Mouse (Mus musculus) layer of hippocampus, postnatal 36 days (tissue): ENCODE data around the gene Ube2f. TPM values are rescaled to one million over a fixed set of nuclear protein-coding genes. Genes with fewer than 3 reads are reported as not detected.

Experiments
- total RNA-seq, 2 experiments: library from RNA; stranded (reverse); gene quantifications; 2 replicates each; pipeline ENCODE4 v1.2.3; 2021

Ube2f gene
- total RNA-seq, 2 experiments from 2014 or later, result 53.1 to 57.9 TPM

Other genes with a start within 250 kb of the Ube2f start
- gene Rbm44, start 105.2 kb upstream of the Ube2f start, total RNA-seq, result not detected
- 10 to 100 TPM; 60.8 to 65.0 TPM for gene Ramp1, start 70.5 kb upstream of the Ube2f start, total RNA-seq
- 10 to 100 TPM; 19.8 to 22.3 TPM for gene Scly, start 48.0 kb downstream of the Ube2f start, total RNA-seq
- gene Espnl, start 71.8 kb downstream of the Ube2f start, total RNA-seq, result under 1 TPM in 1 of 2 experiments, not detected in 1; 0.07 TPM
- gene Klhl30, start 100.7 kb downstream of the Ube2f start, total RNA-seq, result not detected
- not detected for gene Erfe, start 116.1 kb downstream of the Ube2f start, total RNA-seq
- gene Ilkap, start 148.5 kb downstream of the Ube2f start, total RNA-seq, result 10 to 100 TPM; 65.3 to 70.8 TPM
- gene Hes6, start 163.7 kb downstream of the Ube2f start, total RNA-seq, result 10 to 100 TPM; 14.1 to 15.2 TPM
- gene Per2, start 209.0 kb downstream of the Ube2f start, total RNA-seq, result 10 to 100 TPM; 26.4 to 37.3 TPM
- gene Traf3ip1, start 244.3 kb downstream of the Ube2f start, total RNA-seq, result 10 to 100 TPM; 13.5 to 13.9 TPM